Mouse (Mus musculus) central nervous system, embryonic 11.5 days (tissue): Measurements from ENCODE around the gene Fam207a. TPM values are rescaled to one million over a fixed set of nuclear protein-coding genes. Genes with fewer than 3 reads are reported as not detected.

Source experiments
- polyA plus RNA-seq: library from polyadenylated mRNA; depleted of rRNA; stranded (reverse); fragments of >200 nt; gene quantifications from 2 replicates; pipeline ENCODE4 v1.2.3, GENCODE M21; 2012; rRNA removed

Gene Fam207a
- 35.5 and 67.5 TPM in 2 replicates for polyA plus RNA-seq

GRCm38 (mm10) chr10:77515385-77516348, at the start of gene Fam207a:
Fam207a (minus strand) TSS chr10:77515785.

GRCm38 (mm10) chr10:77530140-77530539, 14.6 kb upstream of the Fam207a start, which contains the start of gene Itgb2:
Itgb2 (plus strand) TSS chr10:77530252.

Other genes with a start within 250 kb of the Fam207a start
- 6.8 and 7.6 TPM in 2 replicates for gene Adarb1, start 97.5 kb downstream of the Fam207a start, polyA plus RNA-seq
- 1.3 and 1.8 TPM in 2 replicates for gene Itgb2, start 14.5 kb upstream of the Fam207a start, polyA plus RNA-seq
- 66.2 and 75.4 TPM in 2 replicates for gene Pttg1ip, start 65.9 kb upstream of the Fam207a start, polyA plus RNA-seq
- gene Sumo3, start 90.3 kb upstream of the Fam207a start, polyA plus RNA-seq, result 343 and 431 TPM in 2 replicates
- 75.0 and 115 TPM in 2 replicates for gene Gm49325, start 90.4 kb upstream of the Fam207a start, polyA plus RNA-seq
- gene Ube2g2, start 106.5 kb upstream of the Fam207a start, polyA plus RNA-seq, result 58.8 and 134 TPM in 2 replicates
- gene Tspear, start 170.8 kb upstream of the Fam207a start, polyA plus RNA-seq, result 0.92 and 1.3 TPM in 2 replicates
- gene Gm19402, start 175.0 kb upstream of the Fam207a start, polyA plus RNA-seq, result not detected in 2 replicates
- gene Gm9508, start 181.4 kb upstream of the Fam207a start, polyA plus RNA-seq, result not detected in 2 replicates
- gene Gm10272, start 190.8 kb upstream of the Fam207a start, polyA plus RNA-seq, result not detected in 2 replicates
- not detected in 2 replicates for gene Gm10024, start 195.7 kb upstream of the Fam207a start, polyA plus RNA-seq
- gene Gm10142, start 200.0 kb upstream of the Fam207a start, polyA plus RNA-seq, result not detected in 2 replicates
- gene Krtap12-1, start 204.8 kb upstream of the Fam207a start, polyA plus RNA-seq, result not detected in 2 replicates
- gene Gm10100, start 210.7 kb upstream of the Fam207a start, polyA plus RNA-seq, result not detected in 2 replicates
- not detected in 2 replicates for gene Gm18596, start 226.9 kb upstream of the Fam207a start, polyA plus RNA-seq
- not detected in 2 replicates for gene Gm9736, start 235.6 kb upstream of the Fam207a start, polyA plus RNA-seq
- not detected in 2 replicates for gene Gm3233, start 243.9 kb upstream of the Fam207a start, polyA plus RNA-seq